Mouse (Mus musculus): ENCODE results near the gene Ghrh.

Ghrh gene

DNA sequence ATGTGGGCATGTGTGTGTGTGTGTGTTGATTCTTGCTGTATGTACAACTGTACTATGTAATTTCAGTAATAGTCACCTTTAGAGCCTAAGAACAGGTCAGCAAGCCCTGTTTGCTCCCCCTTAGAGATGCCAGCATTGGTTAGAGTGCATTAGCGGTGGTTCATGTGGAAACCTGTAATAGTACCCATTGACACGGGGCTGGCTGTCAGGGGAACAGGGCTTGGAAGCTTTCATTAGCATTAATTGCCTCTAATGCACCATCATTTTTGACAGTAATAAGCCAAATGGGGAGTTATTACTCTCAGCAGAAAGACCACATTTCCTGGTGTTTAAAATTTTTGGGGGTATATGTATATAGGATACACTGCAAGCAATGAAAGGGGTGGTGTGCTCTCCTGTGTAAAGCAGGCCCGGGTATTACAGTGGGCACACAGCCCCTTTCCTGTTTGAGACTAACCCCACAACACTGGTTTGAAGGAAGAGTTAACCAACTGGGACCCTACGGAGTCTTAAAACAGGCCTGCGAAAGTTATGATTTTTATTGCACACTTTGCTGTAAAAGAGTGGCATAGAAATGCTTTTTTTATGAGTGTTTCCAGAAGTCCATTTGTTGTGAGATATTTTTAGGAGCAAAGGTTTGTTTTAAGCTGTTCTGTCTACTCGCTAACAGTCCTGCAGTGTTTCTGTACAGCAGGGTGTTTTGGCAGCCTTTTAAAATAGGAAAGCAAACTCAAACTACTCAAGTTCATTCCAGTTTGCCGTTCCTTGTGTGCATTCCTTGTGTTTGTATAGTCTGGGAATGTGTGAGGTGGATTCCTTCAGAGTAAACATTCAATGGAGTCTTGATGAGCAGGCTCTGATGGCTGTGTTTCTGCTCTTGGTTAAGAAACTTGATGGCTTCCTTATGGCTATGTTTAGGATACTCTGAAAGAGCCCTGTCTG lies 40.9 kb downstream of the Ghrh start:
- no peak for DNase-seq

DNA sequence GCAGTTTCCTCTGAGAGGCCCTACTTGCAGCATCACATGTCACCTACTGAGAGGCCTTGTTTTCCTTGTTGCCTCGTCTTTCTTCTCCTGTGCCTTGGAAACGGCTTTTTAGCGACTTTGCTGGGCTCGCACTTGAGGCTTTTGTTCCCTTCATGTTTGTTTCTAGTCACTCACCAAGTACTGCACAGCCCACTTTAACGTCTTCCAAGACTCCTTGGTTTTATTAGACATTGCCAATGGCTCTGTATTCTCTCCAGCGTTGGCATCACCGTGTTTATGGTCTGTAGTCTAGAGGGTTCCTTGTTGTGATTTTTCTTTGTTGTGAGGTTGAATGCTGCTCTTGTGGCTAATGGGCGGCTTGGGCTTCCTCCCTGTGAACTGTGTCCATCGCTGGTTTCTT lies 44.2 kb downstream of the Ghrh start:
- no peak for DNase-seq

DNA sequence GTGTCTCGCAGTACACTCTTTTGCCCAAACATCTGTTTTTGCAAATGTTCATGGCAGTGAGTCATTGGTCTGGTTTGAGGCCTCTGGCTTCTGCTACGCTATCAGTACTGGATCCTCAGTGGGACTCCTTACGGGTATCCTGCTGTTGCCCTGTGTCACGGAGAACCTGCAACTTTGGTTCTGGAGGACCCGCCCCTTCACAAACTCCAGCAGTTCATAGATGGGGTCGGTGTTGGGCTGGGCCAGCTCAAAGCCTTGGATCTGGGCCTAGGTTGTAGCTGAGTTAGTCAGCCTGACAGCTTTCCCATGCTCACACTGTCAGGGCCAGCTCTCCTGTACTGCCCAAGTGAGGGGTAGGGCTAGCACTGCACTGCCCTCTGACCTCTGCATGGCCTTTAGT lies 47.3 kb downstream of the Ghrh start:
- no peak for DNase-seq

DNA sequence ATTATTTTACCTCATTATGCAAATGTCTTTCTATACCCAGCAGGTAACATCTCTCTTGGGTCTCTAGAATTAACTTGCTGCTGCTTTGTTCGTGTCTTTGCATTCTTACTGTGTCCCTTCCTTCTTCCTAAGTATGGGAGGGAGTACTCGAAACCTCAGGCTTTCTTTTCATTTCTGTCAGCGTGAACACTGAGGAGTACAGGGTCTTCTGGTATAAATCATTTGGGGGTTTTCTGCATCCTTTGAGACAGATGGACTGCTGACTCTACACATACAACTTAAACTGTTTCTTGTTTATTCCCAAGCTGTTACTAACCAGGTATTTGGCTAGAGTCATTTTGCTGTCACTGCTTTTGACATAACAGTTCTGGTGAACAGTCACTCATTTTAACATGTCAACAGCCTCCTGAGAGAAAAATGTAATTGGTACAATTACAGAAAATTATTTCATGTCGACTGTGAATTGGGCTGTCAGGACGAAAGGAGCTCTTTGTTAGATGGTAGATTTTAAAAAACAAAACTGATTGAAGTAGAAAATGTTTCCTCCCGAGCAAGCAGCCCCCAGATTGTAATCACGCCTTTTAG lies 51.1 kb downstream of the Ghrh start:
- no peak for DNase-seq

DNA sequence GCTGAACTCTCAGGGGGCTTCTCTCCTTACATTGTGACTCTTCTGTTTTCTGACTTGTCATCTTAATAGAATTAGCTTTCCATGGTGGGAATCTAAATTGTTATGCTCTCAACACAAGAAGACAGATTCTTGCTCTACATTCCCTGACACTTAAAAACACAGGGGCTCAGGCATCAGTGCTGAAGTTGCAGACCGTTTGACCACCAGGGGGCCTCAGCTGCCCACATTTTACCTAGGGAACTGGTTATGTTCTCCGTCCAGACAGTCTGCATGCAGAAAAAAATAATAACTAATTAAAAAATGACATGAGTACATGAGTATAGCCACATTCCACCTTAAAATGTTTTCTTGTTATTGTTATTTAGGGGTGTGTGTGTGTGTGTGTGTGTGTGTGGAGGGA lies 55.2 kb downstream of the Ghrh start:
- DNase-seq: peak; percentile 48 to 65

DNA sequence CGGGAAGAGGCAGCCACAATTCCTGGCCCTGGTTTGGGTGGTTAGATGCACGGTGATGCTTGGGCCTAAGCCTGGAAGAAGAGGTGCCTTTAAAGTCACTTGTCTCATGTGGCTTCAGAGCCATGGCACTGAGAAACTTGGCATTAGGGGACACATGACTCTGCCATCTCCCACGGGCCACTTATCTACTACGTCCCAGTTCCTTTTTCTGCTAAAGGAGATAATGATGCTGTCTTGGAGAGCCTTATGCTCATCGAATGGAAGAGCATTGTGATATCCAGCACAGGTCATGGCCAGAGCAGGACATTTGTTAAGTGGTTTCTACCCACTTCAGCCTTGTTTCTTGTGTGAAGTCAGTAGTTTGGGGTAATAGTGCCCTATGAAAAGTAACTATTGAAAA lies 58.3 kb downstream of the Ghrh start:
- no peak for DNase-seq

DNA sequence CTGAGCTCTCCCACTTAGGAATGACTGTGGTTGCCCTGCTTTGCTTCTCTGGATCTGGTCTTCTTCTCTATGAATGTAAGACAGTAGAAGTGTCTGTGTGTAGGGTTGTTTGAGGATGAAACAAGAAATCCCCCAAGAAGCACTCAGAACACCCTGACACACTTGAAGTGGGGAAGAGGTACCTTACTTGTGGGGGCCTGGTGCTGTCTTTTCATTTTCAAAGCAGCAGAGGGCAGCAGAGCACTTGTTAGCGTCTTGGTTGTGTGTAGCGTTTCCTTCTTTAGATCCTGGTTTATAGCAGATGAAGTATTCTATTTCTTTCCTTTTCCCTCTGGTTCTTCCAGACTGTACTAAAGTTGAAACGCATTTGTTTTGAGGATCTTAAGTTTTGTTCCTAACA lies 59.8 kb downstream of the Ghrh start:
- peak; percentile 34 to 35 for DNase-seq

DNA sequence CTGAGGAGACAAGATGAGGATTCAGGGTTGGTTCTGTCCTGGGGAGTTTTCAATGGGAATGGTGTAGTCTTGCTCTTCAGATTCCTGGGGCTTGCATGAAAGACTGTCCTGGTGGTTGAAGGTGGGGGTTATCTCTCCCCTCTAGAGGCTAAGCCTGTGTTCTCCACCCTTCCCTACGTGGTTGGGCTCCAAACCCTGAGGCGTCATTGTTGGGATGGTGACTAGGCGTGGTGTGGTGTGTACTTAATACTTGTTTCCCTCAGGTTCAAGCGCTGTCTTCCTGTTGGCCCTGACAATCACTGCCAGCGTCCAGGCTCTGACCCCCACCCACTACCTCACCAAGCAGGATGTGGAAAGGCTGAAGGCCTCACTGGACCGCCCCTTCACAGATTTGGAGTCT lies 64.0 kb downstream of the Ghrh start:
- DNase-seq: no peak
